Mouse (Mus musculus) ES-Bruce4 (cell line): ENCODE results near the gene Ctdsp1. TPM values are rescaled to one million over a fixed set of nuclear protein-coding genes. Genes with fewer than 3 reads are reported as not detected.
"Not testable (repeated sequence)": the region's sequence is repeated elsewhere in the genome, so short reads cannot be mapped to it uniquely, and the experiment has no call there.

Experiments used
- H3K27ac ChIP-seq: 2 replicates; pipeline ENCODE4 v1.5.1; 2012; ENCODE audit warnings: low read length, inconsistent platforms; ENCODE audit not compliant: insufficient read depth
- H3K27me3 ChIP-seq: 2 replicates; pipeline ENCODE4 v1.6.1; 2012; ENCODE audit warnings: mild to moderate bottlenecking, low read length, inconsistent platforms; ENCODE audit not compliant: control insufficient read depth, poor library complexity, insufficient read depth, severe bottlenecking
- H3K36me3 ChIP-seq: 2 replicates; pipeline ENCODE4 v1.6.1; 2012; ENCODE audit warnings: inconsistent platforms, mild to moderate bottlenecking, low read length, moderate library complexity; ENCODE audit not compliant: control insufficient read depth, poor library complexity, insufficient read depth, severe bottlenecking
- H3K4me1 ChIP-seq: one replicate; pipeline ENCODE4 v1.8.1; 2011; ENCODE audit warnings: low read length; ENCODE audit not compliant: control insufficient read depth, insufficient read depth
- H3K4me3 ChIP-seq: 2 replicates; pipeline ENCODE4 v1.5.1; 2011; ENCODE audit warnings: low read depth, mild to moderate bottlenecking, low read length
- H3K9ac ChIP-seq: 2 replicates; pipeline ENCODE4 v1.6.1; 2012; ENCODE audit warnings: low read depth, mild to moderate bottlenecking, inconsistent platforms; ENCODE audit not compliant: poor library complexity, severe bottlenecking
- H3K9me3 ChIP-seq: replicated peaks from 2 replicates; pipeline ENCODE4 v1.6.1; 2012; ENCODE audit warnings: mild to moderate bottlenecking, low read length, inconsistent platforms; ENCODE audit not compliant: control insufficient read depth, poor library complexity, insufficient read depth, severe bottlenecking
- CTCF ChIP-seq: IDR thresholded peaks from one replicate; pipeline ENCODE4 v1.8.1; 2011; ENCODE audit warnings: low read depth, low read length
- EP300 ChIP-seq: IDR thresholded peaks from 2 replicates; pipeline ENCODE4 v1.6.1; 2011; ENCODE audit warnings: low read depth, low read length; ENCODE audit not compliant: insufficient read depth
- POLR2A ChIP-seq: IDR thresholded peaks from one replicate; pipeline ENCODE4 v1.8.1; 2011; ENCODE audit warnings: low read length; ENCODE audit not compliant: insufficient read depth
- polyA plus RNA-seq: library from polyadenylated mRNA; stranded (reverse); fragments of >200 nt; gene quantifications from 2 replicates; pipeline ENCODE4 v1.2.4, GENCODE M21; 2011; ENCODE audit warnings: low read depth; ENCODE audit not compliant: missing spikeins, insufficient read depth, insufficient read length

The Ctdsp1 gene
- polyA plus RNA-seq, 1 experiment: 28.6 TPM

- H3K4me1 ChIP-seq: no peaks in the 10 kb centered on the region
- peak overlapping the region; percentile 66 for H3K4me3 ChIP-seq
- no peaks in the 10 kb centered on the region for H3K9me3 ChIP-seq
- no peak overlapping the region for H3K27ac ChIP-seq
- H3K27me3 ChIP-seq: no peaks in the 10 kb centered on the region
- peak overlapping the region; percentile 97 for H3K9ac ChIP-seq
- peaks cover 8% of the 10 kb centered on the region; the same call in 1 of the 2 replicates for H3K36me3 ChIP-seq
- TF ChIP-seq CTCF (no peak), POLR2A (no peak), EP300 (no peak)
Measured at GRCm38 (mm10) chr1:74392446-74392994, 1.2 kb downstream of the Ctdsp1 start.

- no peak overlapping the region for H3K9ac ChIP-seq
- no peaks in the 10 kb centered on the region for H3K27me3 ChIP-seq
- H3K27ac ChIP-seq: no peak overlapping the region
- no peak overlapping the region for H3K4me3 ChIP-seq
- H3K4me1 ChIP-seq: no peaks in the 10 kb centered on the region
- H3K36me3 ChIP-seq: peaks cover 8% of the 10 kb centered on the region; the same call in 1 of the 2 replicates
- TF ChIP-seq POLR2A (no peak), CTCF (no peak), EP300 (no peak)
- no peaks in the 10 kb centered on the region for H3K9me3 ChIP-seq
Measured at GRCm38 (mm10) chr1:74393010-74393409, 1.7 kb downstream of the Ctdsp1 start.

DNA sequence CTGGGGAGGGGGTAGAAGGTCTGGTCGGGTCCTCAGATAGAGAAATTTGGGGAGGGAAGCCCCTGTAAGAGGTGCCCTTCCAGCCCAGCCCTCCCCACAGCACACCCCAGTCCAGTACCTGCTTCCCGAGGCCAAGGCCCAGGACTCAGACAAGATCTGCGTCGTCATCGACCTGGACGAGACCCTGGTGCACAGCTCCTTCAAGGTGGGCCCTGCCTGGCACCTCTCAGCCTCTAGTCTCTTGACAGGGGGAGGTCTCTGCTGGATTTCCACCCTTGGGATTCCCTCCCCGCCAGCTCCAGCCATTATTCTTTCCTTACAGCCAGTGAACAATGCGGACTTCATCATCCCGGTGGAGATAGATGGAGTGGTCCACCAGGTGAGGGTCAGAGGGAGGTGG is 2.4 kb downstream of the Ctdsp1 start:
- no peak overlapping the region for H3K9ac ChIP-seq
- no peaks in the 10 kb centered on the region for H3K9me3 ChIP-seq
- no peak for TF ChIP-seq EP300
- no peak for TF ChIP-seq POLR2A
- no peak for TF ChIP-seq CTCF
- H3K36me3 ChIP-seq: peaks cover 8% of the 10 kb centered on the region; the same call in 1 of the 2 replicates
- H3K4me3 ChIP-seq: no peak overlapping the region
- H3K27ac ChIP-seq: no peak overlapping the region
- H3K27me3 ChIP-seq: no peaks in the 10 kb centered on the region
- H3K4me1 ChIP-seq: no peaks in the 10 kb centered on the region

GRCm38 (mm10) chr1:74394311-74394710 is 3.0 kb downstream of the Ctdsp1 start:
- H3K4me1 ChIP-seq: no peaks in the 10 kb centered on the region
- H3K9me3 ChIP-seq: no peaks in the 10 kb centered on the region
- H3K27me3 ChIP-seq: no peaks in the 10 kb centered on the region
- H3K36me3 ChIP-seq: peaks cover 8% of the 10 kb centered on the region; the same call in 1 of the 2 replicates
- no peak for TF ChIP-seq POLR2A
- no peak for TF ChIP-seq EP300
- TF ChIP-seq CTCF: no peak
- H3K27ac ChIP-seq: no peak overlapping the region
- no peak overlapping the region for H3K4me3 ChIP-seq
- H3K9ac ChIP-seq: no peak overlapping the region

- no peak for TF ChIP-seq EP300
- Histone ChIP-seq H3K9ac (no peak overlapping the region), H3K36me3 (peaks cover 8% of the 10 kb centered on the region; the same call in 1 of the 2 replicates), H3K4me3 (no peak overlapping the region), H3K27me3 (no peaks in the 10 kb centered on the region), H3K4me1 (no peaks in the 10 kb centered on the region), H3K27ac (no peak overlapping the region), H3K9me3 (no peaks in the 10 kb centered on the region)
Measured at GRCm38 (mm10) chr1:74394858-74395257, 3.5 kb downstream of the Ctdsp1 start.

DNA sequence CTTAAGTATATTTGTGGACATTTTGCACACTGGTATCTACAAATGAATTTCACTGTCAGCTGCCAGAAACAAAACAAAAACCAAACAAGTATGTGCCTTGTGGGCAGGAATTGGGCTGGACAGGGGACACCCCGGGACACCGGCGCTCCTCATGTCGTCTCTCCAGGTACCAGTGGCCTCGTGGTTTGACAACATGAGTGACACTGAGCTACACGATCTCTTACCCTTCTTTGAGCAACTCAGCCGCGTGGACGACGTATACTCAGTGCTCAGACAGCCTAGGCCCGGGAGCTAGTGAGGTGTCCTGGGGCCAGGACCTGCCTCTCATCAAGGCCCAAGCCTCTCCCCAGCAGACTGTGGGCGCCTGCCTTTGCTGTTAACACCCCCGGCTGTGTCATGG is 4.0 kb downstream of the Ctdsp1 start:
- Histone ChIP-seq H3K27me3 (no peaks in the 10 kb centered on the region), H3K27ac (no peak overlapping the region), H3K9ac (no peak overlapping the region), H3K36me3 (peaks cover 8% of the 10 kb centered on the region; the same call in 1 of the 2 replicates), H3K9me3 (no peaks in the 10 kb centered on the region), H3K4me1 (no peaks in the 10 kb centered on the region), H3K4me3 (no peak overlapping the region)
- TF ChIP-seq POLR2A: no peak

DNA sequence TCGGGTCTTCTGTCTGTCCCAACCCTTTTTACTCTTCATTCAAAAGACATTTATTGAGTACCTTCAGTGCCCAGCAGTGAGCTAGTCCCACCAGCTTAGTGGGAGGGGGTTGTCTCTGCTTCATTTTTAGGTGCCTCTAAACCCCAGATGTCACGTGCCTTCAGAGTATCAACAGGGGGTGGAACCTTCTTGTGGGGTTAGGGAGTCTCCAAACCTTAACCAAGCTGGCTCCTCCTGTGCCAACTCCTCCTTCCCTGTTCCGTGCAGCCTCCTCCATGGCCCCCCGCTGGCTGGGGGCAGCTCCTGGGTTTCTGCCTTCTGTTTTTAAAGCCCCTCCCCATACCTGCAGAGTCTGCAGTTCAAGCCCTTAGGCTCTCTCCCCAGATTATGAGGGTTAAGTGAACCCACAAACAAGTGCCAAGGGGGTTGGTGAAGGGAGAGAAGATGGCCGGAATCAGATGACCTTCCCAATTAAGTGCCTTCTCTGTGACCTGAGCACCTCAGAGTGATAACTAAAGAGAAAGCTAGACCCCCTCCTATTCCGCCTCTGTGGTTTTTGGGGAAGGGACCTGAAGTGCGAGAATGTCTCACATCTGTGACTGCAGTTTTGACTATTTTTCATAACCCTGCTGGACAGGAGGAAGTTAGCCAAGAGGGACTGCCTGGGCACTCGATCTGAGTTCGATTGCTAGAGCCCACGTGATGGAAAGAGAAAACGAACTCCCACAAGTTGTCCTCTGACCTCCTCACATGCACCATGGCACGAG is 5.3 kb downstream of the Ctdsp1 start:
- not testable (repeated sequence) for H3K27me3 ChIP-seq, H3K36me3 ChIP-seq, H3K9me3 ChIP-seq, H3K4me1 ChIP-seq, H3K9ac ChIP-seq
- H3K4me3 ChIP-seq: peak overlapping the region; percentile 47
- H3K27ac ChIP-seq: peak overlapping the region; percentile 35; the same call in 1 of the 2 replicates
